Mouse (Mus musculus): ENCODE results near the gene Zfp937. TPM values are rescaled to one million over a fixed set of nuclear protein-coding genes. Genes with fewer than 3 reads are reported as not detected.
"Not testable (repeated sequence)": the region's sequence is repeated elsewhere in the genome, so short reads cannot be mapped to it uniquely, and the experiment has no call there.

Gene Zfp937
- 1 to 10 TPM; 3.6 to 3.7 TPM for total RNA-seq (2021)
- long read RNA-seq, experiment 1 = 0 reads
- long read RNA-seq, experiment 2, partial matches to known transcripts = 0 of 1 reads
- long read RNA-seq, experiment 2, other reads (novel, unspliced or antisense) = 1 of 1 reads

DNA sequence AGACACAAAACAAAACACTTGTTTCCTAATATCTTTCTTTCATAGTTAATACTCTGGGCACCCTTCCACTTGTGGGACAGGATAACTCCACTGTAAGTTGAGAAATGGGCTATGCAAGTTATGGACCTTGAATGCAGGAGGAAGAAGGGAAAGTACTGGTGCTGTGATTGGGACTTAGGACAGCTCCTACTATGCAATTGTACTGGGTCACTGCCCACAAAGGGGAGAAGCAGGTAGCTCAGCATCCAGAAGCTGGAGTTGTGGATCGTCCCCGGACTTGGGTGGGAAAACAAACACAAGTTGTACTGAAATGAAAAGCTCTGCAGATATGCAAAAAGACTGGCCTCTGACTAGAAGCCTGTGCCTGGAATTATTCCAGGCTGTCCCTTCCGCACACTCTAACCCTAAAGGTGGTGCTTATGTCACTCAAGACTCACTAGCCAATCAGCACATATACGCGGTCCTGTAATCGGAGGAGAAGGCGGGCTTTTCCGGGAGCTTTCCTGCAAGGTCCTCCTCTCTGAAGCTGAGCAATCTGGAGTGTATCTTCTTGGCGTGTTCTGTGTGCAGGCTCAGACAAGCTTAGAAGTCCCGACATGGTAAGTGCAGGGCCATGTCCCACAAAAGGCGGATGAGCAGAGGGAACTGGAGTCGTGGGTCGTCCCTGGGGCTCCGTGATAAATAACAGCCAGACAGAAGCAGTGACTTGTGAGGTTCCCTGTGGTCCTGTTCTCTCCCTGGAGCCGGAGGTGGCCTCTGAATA lies at the start of gene Zfp937:
TSS of gene Zfp937 (plus strand) at position 474 of the 763 bp plus-strand sequence.
- DNase-seq = peak; percentile 57

DNA sequence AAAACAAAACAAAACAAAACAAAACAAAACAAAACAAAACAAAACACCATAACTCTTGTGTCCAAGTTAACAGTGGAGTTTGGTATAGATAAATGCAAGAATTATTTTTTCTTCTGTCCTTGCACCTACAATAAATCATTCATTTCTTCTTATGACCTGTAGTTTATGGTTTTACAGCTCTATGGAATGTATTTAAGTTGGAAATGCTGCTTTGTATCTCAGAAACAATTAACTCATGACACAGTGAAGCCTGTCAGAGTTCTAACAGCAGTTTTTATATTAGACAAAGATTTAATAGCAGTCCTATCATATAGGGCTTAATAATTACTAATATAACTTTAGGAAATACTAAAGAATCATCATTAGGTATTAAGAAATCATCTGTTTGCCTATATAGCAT lies 44.0 kb upstream of the Zfp937 start:
- DNase-seq = no peak

DNA sequence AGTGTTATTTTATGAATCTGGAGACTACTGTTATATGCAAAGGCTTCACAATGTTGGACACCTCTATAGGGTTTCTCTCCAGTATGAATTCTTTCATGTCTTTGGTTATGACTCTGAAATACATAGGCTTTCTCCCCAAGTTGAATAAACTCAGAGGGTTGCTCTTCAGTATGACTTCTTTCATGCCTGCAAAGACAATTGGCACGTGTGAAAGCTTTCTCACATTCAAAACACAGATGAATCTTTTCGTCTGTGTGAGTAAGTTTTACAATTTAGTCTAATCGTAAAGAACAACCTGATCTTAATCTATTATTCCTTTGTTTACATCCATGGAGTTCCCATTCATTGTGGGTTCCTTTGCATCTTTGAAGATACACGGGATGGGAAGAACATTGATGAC lies 38.3 kb upstream of the Zfp937 start, which contains the start of gene Gm10770:
TSS of gene Gm10770 (minus strand) at position 101 of the 400 bp plus-strand sequence.
- DNase-seq = not testable (repeated sequence)

DNA sequence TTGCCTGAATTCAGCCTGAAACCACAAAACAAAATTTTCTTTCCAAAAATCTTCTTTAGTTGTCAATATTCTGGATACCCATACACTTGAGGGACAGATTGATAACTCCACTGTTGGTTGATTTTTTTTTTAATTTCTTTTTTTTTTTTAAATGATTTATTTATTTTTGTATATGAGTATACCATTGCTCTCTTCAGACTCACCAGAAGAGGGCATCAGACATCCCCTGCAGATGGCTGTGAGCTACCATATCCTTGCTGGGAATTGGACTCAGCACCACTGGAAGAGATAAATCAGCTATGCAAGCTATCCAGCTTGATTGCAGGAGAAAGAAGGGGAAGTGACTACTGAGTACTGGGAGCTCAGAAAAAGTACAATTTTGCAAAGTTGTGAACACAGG lies 36.8 kb upstream of the Zfp937 start:
- not testable (repeated sequence) for DNase-seq

DNA sequence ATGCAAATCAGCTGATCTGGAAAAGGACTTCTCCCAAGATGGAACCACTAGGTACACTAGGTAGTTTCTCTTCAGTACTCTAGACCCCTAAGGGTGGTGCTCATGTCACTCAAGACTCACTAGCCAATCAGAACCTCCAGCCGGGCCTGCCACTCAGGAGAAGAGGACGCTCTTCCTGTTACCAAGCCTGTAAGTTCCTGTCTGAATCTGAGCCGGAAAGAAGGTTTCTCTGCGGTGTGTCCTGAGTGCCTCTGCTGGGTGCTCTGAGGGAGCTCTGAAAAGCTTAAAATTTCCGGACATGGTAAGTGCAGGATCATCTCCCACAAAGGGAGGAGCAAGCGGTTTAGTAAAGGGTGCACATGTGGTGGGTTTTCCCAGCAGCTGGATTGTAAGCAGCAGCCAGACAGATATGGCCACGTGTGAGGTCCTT lies 36.3 kb upstream of the Zfp937 start, which contains the start of gene Gm14139:
TSS of gene Gm14139 (plus strand) at position 186 of the 430 bp plus-strand sequence.
- DNase-seq = not testable (repeated sequence)

DNA sequence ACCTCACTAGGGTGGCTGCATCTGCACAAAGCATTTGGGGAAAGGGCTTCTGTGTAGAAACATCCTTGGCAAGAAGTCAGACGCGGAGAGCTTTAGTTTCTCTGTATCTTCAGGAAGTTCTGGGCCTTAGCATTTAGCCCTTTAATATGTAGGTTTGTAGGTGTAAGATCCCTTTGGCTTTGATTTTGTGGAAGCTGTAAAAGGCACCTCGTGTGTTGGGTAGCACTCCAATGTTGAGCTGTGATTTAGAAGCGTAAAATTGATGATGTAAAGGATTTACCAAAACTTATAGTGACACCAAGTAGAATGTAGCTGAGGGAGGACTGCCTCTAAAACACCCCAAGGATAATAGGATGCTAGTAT lies 471 bp downstream of the Zfp937 start:
- not testable (repeated sequence) for DNase-seq

DNA sequence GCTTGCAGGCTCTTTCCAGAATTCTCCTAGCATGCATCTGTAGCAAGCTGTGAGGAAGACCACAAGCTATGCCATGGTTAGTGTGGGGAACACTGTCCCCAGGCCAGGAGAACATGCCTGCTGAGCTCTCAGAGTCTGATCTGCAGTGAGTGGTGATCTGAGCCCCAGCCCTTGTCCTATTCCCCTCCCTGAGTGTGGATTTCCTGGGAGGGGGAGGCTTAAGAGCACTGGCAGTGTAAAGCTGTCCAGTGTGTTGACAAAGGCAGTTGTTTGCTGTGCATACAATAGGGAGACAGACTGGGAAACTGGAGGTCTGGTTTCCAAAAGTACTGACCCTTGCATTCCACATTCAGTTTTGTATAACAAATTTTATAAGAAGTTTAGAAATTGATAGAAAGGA lies 5.4 kb downstream of the Zfp937 start:
- not testable (repeated sequence) for DNase-seq

DNA sequence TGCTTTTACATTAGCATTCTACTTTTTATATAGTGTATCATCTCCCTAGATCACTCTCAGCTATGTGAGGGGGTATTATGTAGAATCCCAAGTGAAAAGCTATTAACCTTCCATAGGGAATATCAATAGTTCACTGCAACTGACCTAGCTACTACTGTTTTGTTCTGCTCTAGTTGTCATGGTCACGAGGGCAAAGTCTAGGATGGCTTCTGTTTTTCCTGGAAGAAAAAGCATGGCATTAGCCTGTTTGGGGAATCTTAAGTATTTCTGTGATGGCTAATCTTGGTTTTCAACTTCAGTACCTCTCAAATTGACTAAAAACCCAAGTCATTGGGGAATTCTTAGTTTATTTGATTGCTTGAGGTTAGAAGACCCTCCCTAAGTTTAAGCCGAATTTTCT lies 25.3 kb downstream of the Zfp937 start:
- no peak for DNase-seq

DNA sequence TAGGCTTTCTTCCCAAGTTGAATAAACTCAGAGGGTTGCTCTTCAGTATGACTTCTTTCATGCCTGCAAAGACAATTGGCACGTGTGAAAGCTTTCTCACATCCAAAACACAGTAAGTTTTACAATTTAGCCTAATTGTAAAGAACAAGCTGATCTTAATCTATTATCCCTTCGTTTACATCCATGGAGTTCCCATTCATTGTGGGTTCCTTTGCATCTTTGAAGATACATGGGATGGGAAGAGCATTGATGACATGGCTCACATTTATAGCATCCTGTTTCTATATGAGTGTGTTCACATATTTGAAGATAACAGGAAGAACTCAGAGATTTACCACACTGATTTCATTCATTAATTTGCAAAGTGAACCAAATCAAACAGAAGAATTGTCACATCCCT lies 37.6 kb downstream of the Zfp937 start, which contains the start of gene Gm21994:
TSS of gene Gm21994 (minus strand) at position 101 of the 400 bp plus-strand sequence.
- not testable (repeated sequence) for DNase-seq

DNA sequence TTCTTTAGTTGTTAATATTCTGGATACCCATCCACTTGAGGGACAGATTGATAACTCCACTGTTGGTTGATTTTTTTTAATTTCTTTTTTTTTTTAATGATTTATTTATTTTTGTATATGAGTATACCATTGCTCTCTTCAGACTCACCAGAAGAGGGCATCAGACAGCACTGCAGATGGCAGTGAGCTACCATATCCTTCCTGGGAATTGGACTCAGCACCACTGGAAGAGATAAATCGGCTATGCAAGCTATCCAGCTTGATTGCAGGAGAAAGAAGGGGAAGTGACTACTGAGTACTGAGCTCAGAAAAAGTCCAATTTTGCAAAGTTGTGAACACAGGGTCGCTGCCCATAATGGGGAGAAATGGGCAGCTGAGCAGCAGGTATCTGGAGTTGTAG lies 39.0 kb downstream of the Zfp937 start:
- DNase-seq = not testable (repeated sequence)

DNA sequence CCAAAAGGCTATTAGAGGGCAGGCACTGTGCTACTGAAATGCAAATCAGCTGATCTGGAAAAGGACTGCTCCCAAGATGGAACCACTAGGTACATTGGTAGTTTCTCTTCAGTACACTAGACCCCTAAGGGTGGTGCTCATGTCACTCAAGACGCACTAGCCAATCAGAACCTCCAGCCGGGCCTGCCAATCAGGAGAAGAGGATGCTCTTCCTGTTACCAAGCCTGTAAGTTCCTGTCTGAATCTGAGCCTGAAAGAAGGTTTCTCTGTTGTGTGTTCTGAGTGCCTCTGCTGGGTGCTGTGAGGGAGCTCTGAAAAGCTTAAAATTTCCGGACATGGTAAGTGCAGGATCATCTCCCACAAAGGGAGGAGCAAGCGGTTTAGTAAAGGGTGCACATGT lies 39.4 kb downstream of the Zfp937 start, which contains the start of gene Gm14124:
TSS of gene Gm14124 (plus strand) at position 227 of the 400 bp plus-strand sequence.
- not testable (repeated sequence) for DNase-seq

Other genes starting within 250 kb of the Zfp937 start
- gene Zfp120, start 81.4 kb upstream of the Zfp937 start, total RNA-seq (2021) = 1 to 10 TPM; 7.0 to 7.5 TPM
- not detected for gene Gm10770, start 38.4 kb upstream of the Zfp937 start, total RNA-seq (2021)
- not detected for gene Gm14139, start 36.3 kb upstream of the Zfp937 start, total RNA-seq (2021)
- 1 to 10 TPM; 3.1 to 3.8 TPM for gene Gm21994, start 37.5 kb downstream of the Zfp937 start, total RNA-seq (2021)
- under 1 TPM in 1 of 2 experiments, not detected in 1; 0.20 TPM for gene Gm14124, start 39.4 kb downstream of the Zfp937 start, total RNA-seq (2021)
- gene Gm10130, start 105.6 kb downstream of the Zfp937 start, total RNA-seq (2021) = 1 to 10 TPM; 1.1 to 3.1 TPM
- 1 to 10 TPM; 1.6 to 2.7 TPM for gene 3300002I08Rik, start 144.7 kb downstream of the Zfp937 start, total RNA-seq (2021)
- 1 to 10 TPM; 2.7 to 4.4 TPM for gene Zfp442, start 233.4 kb downstream of the Zfp937 start, total RNA-seq (2021)